Mouse (Mus musculus) kidney, adult 2 months (tissue): ENCODE results near the gene Dennd1c.

Experiments
- CTCF ChIP-seq: fragments of 200-500 bp; conservative IDR thresholded peaks from 2 replicates; pipeline ENCODE4 v1.5.1; 2011; ENCODE audit warnings: low read depth, mild to moderate bottlenecking, control low read depth, low read length, moderate library complexity, mixed read lengths; ENCODE audit not compliant: insufficient read depth, insufficient read length
- POLR2A ChIP-seq: fragments of 200-500 bp; IDR thresholded peaks from one replicate; pipeline ENCODE4 v1.6.1; 2011; ENCODE audit warnings: low read depth, low read length, control low read depth

- no peak for TF ChIP-seq POLR2A
- TF ChIP-seq CTCF = no peak
These were observed 3.0 kb upstream of the Dennd1c start for GRCm38 (mm10) chr17:57081234-57081842.
